Mouse (Mus musculus) liver, embryonic 16.5 days (tissue): ENCODE data around the gene Glod5. TPM values are rescaled to one million over a fixed set of nuclear protein-coding genes. Genes with fewer than 3 reads are reported as not detected.
"Not testable (repeated sequence)": the region's sequence is repeated elsewhere in the genome, so short reads cannot be mapped to it uniquely, and the experiment has no call there.

Source experiments
- ATAC-seq: fragments of 200-750 bp; cut with Nextera tagmentation; 2 replicates; pipeline ENCODE4 v1.8.0; 2017; ENCODE audit warnings: low read depth, mild to moderate bottlenecking, moderate number of reproducible peaks, moderate library complexity
- H3K27ac ChIP-seq: fragments of 300-500 bp; sonication (generic); 2 replicates; pipeline ENCODE4 v1.5.1; 2014; ENCODE audit warnings: mild to moderate bottlenecking, low read length
- H3K27me3 ChIP-seq: fragments of 300-500 bp; sonication (generic); 2 replicates; pipeline ENCODE4 v1.6.1; 2014; ENCODE audit warnings: low read depth, low read length, mixed read lengths; ENCODE audit not compliant: control insufficient read depth, insufficient read depth
- H3K36me3 ChIP-seq: fragments of 300-500 bp; sonication (generic); 2 replicates; pipeline ENCODE4 v1.6.1; 2014; ENCODE audit warnings: mild to moderate bottlenecking; ENCODE audit not compliant: control insufficient read depth, insufficient read depth
- H3K4me1 ChIP-seq: fragments of 300-500 bp; sonication (generic); 2 replicates; pipeline ENCODE4 v1.6.1; 2014; ENCODE audit warnings: low read depth, low read length, mixed read lengths; ENCODE audit not compliant: control insufficient read depth
- H3K4me2 ChIP-seq: fragments of 300-500 bp; sonication (generic); 2 replicates; pipeline ENCODE4 v1.6.1; 2014; ENCODE audit warnings: low read depth, low read length, mixed read lengths
- H3K4me3 ChIP-seq: fragments of 300-500 bp; sonication (generic); 2 replicates; pipeline ENCODE4 v1.5.1; 2014; ENCODE audit warnings: low read depth, mild to moderate bottlenecking, low read length
- H3K9ac ChIP-seq: fragments of 300-500 bp; sonication (generic); 2 replicates; pipeline ENCODE4 v1.6.1; 2014; ENCODE audit warnings: low read depth, low read length
- H3K9me3 ChIP-seq: fragments of 300-500 bp; sonication (generic); replicated peaks from 2 replicates; pipeline ENCODE4 v1.6.1; 2016; ENCODE audit warnings: low read length; ENCODE audit not compliant: control insufficient read depth
- WGBS: fragments of 180-500 bp; shearing (Covaris S2); extraction: QIAGEN DNeasy Blood & Tissue Kit; methylation state at CpG from one replicate; pipeline ENCODE4 v1.1.7; 2014; ENCODE audit not compliant: insufficient replicate concordance; 5-methylcytosine and 5-hydroxymethylcytosine counted together
- polyA plus RNA-seq: library from polyadenylated mRNA; unstranded; fragments of >200 nt; fragmentation: Nextera tagmentation; extraction: Ambion mirVana; gene quantifications from 2 replicates; pipeline ENCODE4 v1.2.1, GENCODE M21; 2015

The Glod5 gene
- polyA plus RNA-seq: 0.13 and 0.28 TPM in 2 replicates

DNA sequence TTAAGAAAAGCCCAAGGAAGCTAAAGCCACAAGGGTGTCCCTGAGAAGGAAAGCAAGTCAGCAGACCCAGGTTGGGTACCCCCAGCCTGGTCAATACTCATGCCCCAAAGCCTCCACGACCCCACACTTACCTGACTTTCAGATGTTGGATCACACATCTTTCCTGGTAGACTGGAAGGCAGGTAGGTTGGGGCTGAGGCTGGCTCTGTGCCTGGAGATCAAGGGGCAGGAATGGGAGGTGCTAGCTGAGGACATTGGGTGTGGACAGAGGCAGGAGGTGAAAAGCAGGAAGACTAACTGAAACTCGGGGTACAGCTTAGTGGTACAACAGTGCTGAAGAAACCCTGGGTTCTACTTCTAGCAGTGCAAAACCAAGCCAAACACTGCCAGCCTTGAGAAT lies at the start of gene Glod5:
Gene Glod5, minus strand, starts transcription at position 207 of the 400 bp plus-strand sequence.
- H3K4me2 ChIP-seq: no peak within 1 kb of the TSS
- ATAC-seq: no peak
- no peaks in the 10 kb centered on the region for H3K27me3 ChIP-seq
- H3K9ac ChIP-seq: no peak within 1 kb of the TSS
- H3K9me3 ChIP-seq: no peaks in the 10 kb centered on the region
- H3K4me1 ChIP-seq: no peaks in the 10 kb centered on the region
- WGBS: 26% methylated on average over 2 of the region's 2 CpGs
- no peak within 1 kb of the TSS for H3K27ac ChIP-seq
- H3K4me3 ChIP-seq: no peak within 1 kb of the TSS
- no peaks in the 10 kb centered on the region for H3K36me3 ChIP-seq

DNA sequence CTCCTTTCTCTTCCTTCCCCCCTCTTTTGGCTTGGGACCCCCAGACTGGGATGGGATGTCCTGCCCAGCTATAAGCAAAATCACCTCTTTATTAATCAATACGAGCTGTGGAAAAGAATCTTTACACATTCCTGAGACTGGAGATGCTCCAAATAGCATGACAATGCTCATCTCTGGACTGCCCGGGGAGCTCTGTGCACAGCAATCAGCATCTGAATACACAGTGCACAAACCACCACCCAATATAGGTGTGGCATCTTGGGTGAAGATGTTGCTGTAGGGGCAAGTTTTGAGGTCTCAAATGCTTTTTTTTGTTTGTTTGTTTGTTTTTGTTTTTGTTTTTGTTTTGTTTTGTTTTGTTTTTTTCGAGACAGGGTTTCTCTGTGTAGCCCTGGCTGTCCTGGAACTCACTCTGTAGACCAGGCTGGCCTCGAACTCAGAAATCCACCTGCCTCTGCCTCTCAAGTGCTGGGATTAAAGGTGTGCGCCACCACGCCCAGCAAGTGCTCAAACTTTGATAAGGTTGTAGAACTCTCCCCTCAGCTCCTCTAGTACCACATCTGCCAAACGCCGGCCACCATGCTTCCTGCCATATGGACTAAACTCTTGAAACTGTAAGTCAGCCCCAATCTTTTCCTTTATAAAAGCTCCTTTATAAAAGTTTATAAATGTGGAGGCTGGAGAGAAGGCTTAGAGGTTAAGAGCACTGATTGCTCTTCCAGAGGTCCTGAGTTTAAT lies 32.9 kb upstream of the Glod5 start:
- H3K4me1 ChIP-seq, H3K27me3 ChIP-seq, H3K9ac ChIP-seq, H3K4me2 ChIP-seq, H3K27ac ChIP-seq, H3K36me3 ChIP-seq, H3K4me3 ChIP-seq, H3K9me3 ChIP-seq, ATAC-seq: not testable (repeated sequence)
- WGBS: 61% methylated on average over 7 of the region's 8 CpGs

DNA sequence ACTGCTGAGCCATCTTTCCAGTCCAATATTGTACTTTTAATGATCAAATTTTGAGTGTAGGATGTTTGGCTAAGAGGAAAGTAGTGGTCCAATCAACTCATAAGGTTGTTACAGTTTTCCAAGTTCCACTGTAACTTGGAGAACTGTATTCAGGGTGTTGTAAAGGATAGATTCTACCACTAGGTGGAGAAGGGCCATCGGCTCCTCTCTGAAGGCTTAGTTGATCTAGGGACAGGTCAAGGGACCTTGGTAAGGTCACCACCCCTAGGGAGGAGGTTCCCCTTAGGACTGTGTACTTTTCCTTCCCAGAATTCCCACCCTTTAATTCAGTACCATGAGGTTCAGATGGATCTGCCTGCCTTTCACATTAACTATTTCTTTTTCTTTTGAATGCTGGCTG lies 14.7 kb upstream of the Glod5 start:
- no peak overlapping the region for H3K27ac ChIP-seq
- ATAC-seq: no peak
- H3K9ac ChIP-seq: no peak overlapping the region
- H3K4me3 ChIP-seq: no peak overlapping the region
- H3K36me3 ChIP-seq: no peaks in the 10 kb centered on the region
- 54% methylated on average over 1 of the region's 1 CpGs for WGBS
- H3K27me3 ChIP-seq: no peaks in the 10 kb centered on the region
- no peak overlapping the region for H3K4me2 ChIP-seq
- H3K4me1 ChIP-seq: no peaks in the 10 kb centered on the region
- H3K9me3 ChIP-seq: no peaks in the 10 kb centered on the region

DNA sequence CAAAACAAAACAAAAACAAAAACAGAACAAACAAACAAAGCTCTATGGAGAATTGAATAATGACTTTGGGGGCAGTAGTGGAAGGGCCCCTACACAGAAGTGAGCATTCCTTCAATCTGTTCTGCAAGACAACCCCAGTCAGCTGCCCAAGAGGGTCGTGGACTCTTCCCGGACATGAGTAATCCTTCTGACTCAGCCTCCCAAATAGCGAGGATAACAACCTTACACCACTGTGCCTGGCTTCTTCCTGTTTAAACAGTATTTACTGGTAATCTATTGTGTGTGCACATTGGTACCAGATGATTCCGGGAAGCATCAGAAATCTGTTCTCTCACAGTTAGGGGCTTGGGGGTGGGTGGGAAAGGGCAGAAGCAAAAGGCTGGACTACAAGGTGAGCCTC lies 8.5 kb upstream of the Glod5 start:
- ATAC-seq: no peak
- Histone ChIP-seq H3K4me1 (no peaks in the 10 kb centered on the region), H3K27me3 (no peaks in the 10 kb centered on the region), H3K4me2 (no peak overlapping the region), H3K27ac (no peak overlapping the region), H3K36me3 (no peaks in the 10 kb centered on the region), H3K4me3 (no peak overlapping the region), H3K9me3 (no peaks in the 10 kb centered on the region), H3K9ac (no peak overlapping the region)
- WGBS: 32% methylated on average over 4 of the region's 4 CpGs

DNA sequence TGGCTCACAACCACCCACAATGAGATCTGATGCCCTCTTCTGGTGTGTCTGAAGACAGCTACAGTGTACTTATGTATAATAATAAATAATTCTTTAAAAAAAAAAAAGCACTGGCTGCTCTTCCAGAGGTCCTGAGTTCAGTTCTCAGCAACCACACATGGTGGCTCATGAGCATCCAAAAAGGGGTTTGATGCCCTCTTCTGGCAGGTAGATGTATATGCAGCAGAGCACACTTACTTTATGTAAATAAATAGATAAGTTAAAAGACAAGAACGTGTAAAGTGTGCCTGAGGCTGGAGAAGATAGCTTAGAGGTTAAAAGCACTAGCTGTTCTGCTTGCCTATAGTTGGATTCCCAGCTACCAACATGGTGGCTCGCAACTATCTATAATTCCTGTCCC lies 6.5 kb upstream of the Glod5 start:
- Histone ChIP-seq H3K36me3 (no peaks in the 10 kb centered on the region), H3K27ac (no peak overlapping the region), H3K4me2 (no peak overlapping the region), H3K9ac (no peak overlapping the region), H3K4me1 (no peaks in the 10 kb centered on the region), H3K27me3 (no peaks in the 10 kb centered on the region), H3K4me3 (no peak overlapping the region), H3K9me3 (no peaks in the 10 kb centered on the region)
- WGBS: 44% methylated on average over 2 of the region's 2 CpGs
- no peak for ATAC-seq

DNA sequence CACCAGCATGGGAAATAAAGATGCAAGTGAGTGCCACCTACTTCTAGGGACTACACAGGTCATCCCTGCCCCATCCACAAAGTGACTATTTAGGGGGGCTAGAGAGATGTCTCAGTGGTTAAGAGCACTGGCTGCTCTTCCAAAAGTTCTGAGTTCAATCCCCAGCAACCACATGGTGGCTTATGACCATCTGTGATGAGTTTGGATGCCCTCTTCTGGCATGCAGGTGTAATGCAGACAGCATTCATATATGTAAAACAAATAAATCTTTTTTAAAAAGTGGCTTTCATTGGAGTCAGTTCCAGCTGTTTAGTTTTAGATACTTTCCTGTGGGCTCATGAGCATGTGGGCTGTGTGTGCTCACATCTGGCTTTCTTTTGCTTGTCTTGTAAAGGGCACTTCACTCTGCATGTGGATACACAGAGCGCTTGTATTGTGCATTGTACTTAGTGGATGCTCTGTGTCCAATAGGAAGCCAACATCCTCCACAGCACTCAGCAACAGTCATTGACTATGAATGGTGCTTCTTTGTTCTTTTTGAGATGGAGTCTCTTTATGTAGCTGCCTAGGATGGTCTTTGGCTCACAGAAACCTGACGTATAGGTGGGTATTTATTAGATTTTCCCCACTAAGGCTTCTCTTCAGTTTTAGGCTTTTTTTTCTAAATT lies 2.0 kb upstream of the Glod5 start:
- H3K27me3 ChIP-seq: no peaks in the 10 kb centered on the region
- H3K9ac ChIP-seq: no peak overlapping the region
- no peak overlapping the region for H3K4me3 ChIP-seq
- H3K9me3 ChIP-seq: no peaks in the 10 kb centered on the region
- WGBS: 68% methylated on average over 2 of the region's 2 CpGs
- H3K27ac ChIP-seq: no peak overlapping the region
- no peaks in the 10 kb centered on the region for H3K4me1 ChIP-seq
- no peak overlapping the region for H3K4me2 ChIP-seq
- no peaks in the 10 kb centered on the region for H3K36me3 ChIP-seq
- no peak for ATAC-seq

DNA sequence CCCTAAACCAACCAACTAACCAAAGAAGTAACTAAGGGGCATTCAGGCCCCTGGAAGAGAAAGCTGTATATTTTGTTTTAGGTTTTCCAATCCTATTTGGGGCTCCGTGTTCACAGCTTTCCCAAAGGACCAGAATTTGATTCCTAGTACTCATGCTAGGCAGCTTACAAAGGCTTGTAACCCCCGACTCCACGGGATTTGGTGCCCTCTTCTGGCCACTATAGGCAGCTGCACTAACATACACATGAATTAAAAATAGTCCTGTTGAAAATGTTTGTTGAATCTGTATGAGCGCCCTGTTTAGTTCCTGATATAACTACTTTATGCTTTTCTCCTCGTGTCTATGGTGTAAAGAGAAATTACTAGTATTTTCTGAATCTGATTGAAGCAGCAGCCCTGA lies 1.1 kb downstream of the Glod5 start:
- 4% methylated on average over 5 of the region's 5 CpGs for WGBS

DNA sequence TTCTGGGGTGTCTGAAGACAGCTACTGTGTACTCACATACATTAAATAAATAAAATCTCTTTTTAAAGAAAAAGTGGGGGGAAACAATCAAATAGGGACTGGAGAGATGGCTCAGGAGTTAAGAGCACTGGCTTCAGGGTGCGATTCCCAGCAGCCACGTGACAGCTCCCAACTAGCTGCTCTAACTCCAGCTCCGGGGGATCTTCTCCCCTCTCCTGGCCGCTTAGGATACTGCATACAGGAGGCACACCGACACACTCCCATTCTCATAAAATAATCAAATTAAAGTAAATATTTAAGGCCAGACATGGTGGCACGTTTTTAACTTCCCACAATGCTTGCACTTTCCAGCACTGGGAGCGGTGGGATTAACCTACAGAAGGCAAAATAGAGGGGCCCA lies 2.6 kb downstream of the Glod5 start:
- H3K9me3 ChIP-seq, ATAC-seq, H3K4me3 ChIP-seq, H3K36me3 ChIP-seq, H3K4me2 ChIP-seq, H3K27me3 ChIP-seq, H3K9ac ChIP-seq, H3K27ac ChIP-seq, H3K4me1 ChIP-seq: not testable (repeated sequence)
- WGBS: 34% methylated on average over 7 of the region's 7 CpGs

More for the DNA sequence above, 1.1 kb downstream of the Glod5 start:
- H3K36me3 ChIP-seq: no peaks in the 10 kb centered on the region
- H3K4me1 ChIP-seq: no peaks in the 10 kb centered on the region
- H3K4me3 ChIP-seq: no peak overlapping the region
- H3K4me2 ChIP-seq: no peak overlapping the region
- H3K9me3 ChIP-seq: no peaks in the 10 kb centered on the region
- H3K27ac ChIP-seq: no peak overlapping the region
- H3K9ac ChIP-seq: no peak overlapping the region
- H3K27me3 ChIP-seq: no peaks in the 10 kb centered on the region
- ATAC-seq: no peak

DNA sequence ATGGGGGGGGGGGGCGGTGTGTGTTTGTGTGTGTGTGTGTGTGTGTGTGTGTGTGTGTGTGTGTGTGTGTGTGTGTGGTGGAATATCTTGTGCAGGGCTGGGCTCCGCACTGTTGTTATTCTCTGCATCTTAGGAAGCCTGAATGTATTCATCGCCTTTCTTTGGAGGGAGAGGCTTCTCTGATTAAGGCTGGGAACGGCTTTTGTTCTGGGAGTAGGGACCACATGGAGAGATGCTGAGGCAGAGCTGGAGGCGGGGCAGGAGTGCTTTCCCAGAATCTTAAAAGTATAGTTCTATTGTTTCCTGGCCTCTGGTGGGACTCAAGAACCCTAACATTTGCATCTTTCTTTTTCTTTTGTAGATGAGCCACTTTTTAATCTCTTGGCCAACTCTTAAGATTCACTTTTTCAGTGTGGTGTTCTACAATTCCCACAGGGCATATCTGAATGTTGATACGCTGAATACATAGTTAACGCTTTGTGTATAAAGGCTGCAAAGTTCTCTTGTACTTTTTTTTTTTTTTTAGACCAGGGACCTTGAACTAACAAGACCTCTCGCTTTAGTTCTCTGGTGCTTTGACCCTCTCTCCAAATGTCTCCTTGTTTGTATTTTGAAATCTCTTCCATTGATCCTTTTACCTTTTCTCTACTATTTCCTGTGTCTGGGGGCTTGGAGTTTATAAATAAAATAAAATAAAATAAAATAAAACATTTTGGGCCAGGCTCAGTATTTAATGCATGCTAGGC lies 4.5 kb downstream of the Glod5 start:
- Histone ChIP-seq H3K27ac (no peak overlapping the region), H3K4me1 (no peaks in the 10 kb centered on the region), H3K36me3 (no peaks in the 10 kb centered on the region), H3K9me3 (no peaks in the 10 kb centered on the region), H3K4me2 (no peak overlapping the region), H3K27me3 (no peaks in the 10 kb centered on the region), H3K9ac (no peak overlapping the region), H3K4me3 (no peak overlapping the region)
- ATAC-seq: no peak
- WGBS: 55% methylated on average over 7 of the region's 8 CpGs
